ENCODE assay signal across 19 mouse cellular contexts in the genomic region with DNA sequence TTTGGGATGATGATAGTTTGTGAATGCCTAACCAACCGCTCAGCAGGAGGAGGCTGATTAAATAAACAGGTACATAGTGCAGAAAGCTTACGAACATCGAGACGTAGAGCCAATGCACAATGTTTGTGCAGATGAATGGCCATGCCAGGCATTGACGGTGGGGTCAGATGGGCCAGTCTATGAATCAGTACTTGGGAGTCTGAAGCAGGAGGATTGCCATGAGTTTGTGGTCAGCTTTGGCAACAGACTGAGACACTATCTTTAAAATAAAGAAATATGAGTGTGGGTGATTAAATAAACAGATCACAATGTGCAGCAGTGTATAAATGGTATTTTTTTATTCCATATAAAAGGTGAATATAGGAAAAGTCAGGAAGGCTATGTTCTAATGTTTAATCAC.
DNase-seq lines count a peak whose midpoint lies in the region; ATAC-seq and TF ChIP-seq lines count a peak whose summit lies in the region.
"Had no signal": no experiment of that assay in that cellular context is flagged by ENCODE, and none has a peak within 500 bp of the region (broad histone marks: within the 10 kb centered on the region; RNA-seq: fewer than 3 reads in every experiment).

No protein-coding gene starts in this region.

- peaks cover 21% of the 10 kb centered on the region for H3K4me1 ChIP-seq in hindbrain, embryonic 15.5 days (replicated peaks)
- H3K4me1 ChIP-seq in hindbrain, postnatal 0 days (ENCODE audit: insufficient read depth, low read length) = no peaks in the 10 kb centered on the region
- peaks cover 4% of the 10 kb centered on the region for H3K4me1 ChIP-seq in midbrain, embryonic 11.5 days (ENCODE audit: control insufficient read depth, insufficient read depth, low read length)
- H3K4me1 ChIP-seq in midbrain, embryonic 10.5 days = peaks cover 27% of the 10 kb centered on the region
- H3K4me1 ChIP-seq in intestine, embryonic 16.5 days (ENCODE audit: control insufficient read depth, insufficient read depth, low read length) = peaks cover 12% of the 10 kb centered on the region

- H3K4me2 ChIP-seq in hindbrain, embryonic 15.5 days = no peak overlapping the region
- no peak overlapping the region for H3K4me2 ChIP-seq in hindbrain, postnatal 0 days (ENCODE audit: low read depth, low read length)
- H3K4me2 ChIP-seq in midbrain, embryonic 11.5 days = no peak overlapping the region
- H3K4me2 ChIP-seq in myocyte (ENCODE audit: low read depth) = peak overlapping the region; percentile 50
- no peak overlapping the region for H3K4me2 ChIP-seq in intestine, embryonic 16.5 days (ENCODE audit: low read depth, low read length)

- no peak for TF ChIP-seq POLR2A in myocyte (IDR thresholded peaks at IDR 0.05; ENCODE audit: insufficient read length, low read depth)

- ATAC-seq in hindbrain, embryonic 15.5 days (ENCODE audit: low FRiP score, low read depth) = no peak
- no peak for ATAC-seq in hindbrain, postnatal 0 days
- ATAC-seq in midbrain, embryonic 11.5 days (ENCODE audit: low FRiP score) = no peak
- ATAC-seq in intestine, embryonic 16.5 days = no peak
- ATAC-seq: inflammation-experienced regulatory T-cells, adult 6 months had no signal

- no peak for TF ChIP-seq CTCF in hindbrain, postnatal 0 days (IDR thresholded peaks at IDR 0.05; ENCODE audit: low read depth)

- H3K36me3 ChIP-seq in hindbrain, embryonic 15.5 days = no peaks in the 10 kb centered on the region
- no peaks in the 10 kb centered on the region for H3K36me3 ChIP-seq in hindbrain, postnatal 0 days (ENCODE audit: insufficient read depth, low read length)
- no peaks in the 10 kb centered on the region for H3K36me3 ChIP-seq in midbrain, embryonic 11.5 days (ENCODE audit: control insufficient read depth, insufficient read depth, low read length)
- H3K36me3 ChIP-seq in midbrain, embryonic 10.5 days = no peaks in the 10 kb centered on the region
- no peaks in the 10 kb centered on the region for H3K36me3 ChIP-seq in myocyte (ENCODE audit: control insufficient read depth, insufficient read depth)
- no peaks in the 10 kb centered on the region for H3K36me3 ChIP-seq in intestine, embryonic 16.5 days (ENCODE audit: control insufficient read depth, insufficient read depth, low read length)
- H3K36me3 ChIP-seq: embryonic facial prominence, embryonic 10.5 days; forebrain, embryonic 10.5 days; hindbrain, embryonic 10.5 days had no signal

- H3K79me2 ChIP-seq in myocyte (ENCODE audit: control insufficient read depth, insufficient read depth) = no peaks in the 10 kb centered on the region

- H3K9me3 ChIP-seq in hindbrain, embryonic 15.5 days = no peaks in the 10 kb centered on the region
- no peaks in the 10 kb centered on the region for H3K9me3 ChIP-seq in hindbrain, postnatal 0 days (ENCODE audit: low read length)
- no peaks in the 10 kb centered on the region for H3K9me3 ChIP-seq in midbrain, embryonic 11.5 days (ENCODE audit: control insufficient read depth, low read length)
- H3K9me3 ChIP-seq in midbrain, embryonic 10.5 days (replicated peaks) = no peaks in the 10 kb centered on the region
- H3K9me3 ChIP-seq in intestine, embryonic 16.5 days (ENCODE audit: control insufficient read depth, low read length) = no peaks in the 10 kb centered on the region
- H3K9me3 ChIP-seq: embryonic facial prominence, embryonic 10.5 days; forebrain, embryonic 10.5 days; hindbrain, embryonic 10.5 days had no signal

- DNase-seq in hindbrain, postnatal 0 days (ENCODE audit: low spot score) = no peak
- DNase-seq in midbrain, embryonic 11.5 days (ENCODE audit: low spot score, missing footprints) = peak; percentile 65
- no peak for DNase-seq in midbrain, embryonic 10.5 days (ENCODE audit: low spot score)
- DNase-seq in Muller cell, postnatal 12 days (ENCODE audit: inconsistent ontology term) = peak; percentile 39
- DNase-seq in spleen, postnatal 14 days (ENCODE audit: low spot score in 2 of 2) = no peak
- DNase-seq: adrenal gland, adult 2 months; adrenal gland, postnatal 25 days; B cell, adult 2 months; cerebellum, adult 18-20 months; cerebellum, adult 9-11 months; gastrocnemius, adult 2 months; gastrocnemius, postnatal 25 days had no signal

- H3K9ac ChIP-seq in hindbrain, embryonic 15.5 days = no peak overlapping the region
- H3K9ac ChIP-seq in hindbrain, postnatal 0 days (replicated peaks; ENCODE audit: low read length) = no peak overlapping the region
- no peak overlapping the region for H3K9ac ChIP-seq in midbrain, embryonic 11.5 days (ENCODE audit: low read length)
- H3K9ac ChIP-seq in intestine, embryonic 16.5 days (ENCODE audit: low read depth, low read length) = no peak overlapping the region

- H3K4me3 ChIP-seq in hindbrain, embryonic 15.5 days = no peak overlapping the region
- H3K4me3 ChIP-seq in hindbrain, postnatal 0 days (ENCODE audit: low read length) = no peak overlapping the region
- H3K4me3 ChIP-seq in midbrain, embryonic 11.5 days (ENCODE audit: low read depth, low read length) = no peak overlapping the region
- H3K4me3 ChIP-seq in midbrain, embryonic 10.5 days = no peak overlapping the region
- H3K4me3 ChIP-seq in myocyte = no peak overlapping the region
- H3K4me3 ChIP-seq in intestine, embryonic 16.5 days (ENCODE audit: low read length) = no peak overlapping the region
- H3K4me3 ChIP-seq: embryonic facial prominence, embryonic 10.5 days; forebrain, embryonic 10.5 days; gastrocnemius, adult 2 months; hindbrain, embryonic 10.5 days had no signal

- 0 out of 2 replicates have a peak overlapping the region, but pooled peaks have one; percentile 63 for H3K27ac ChIP-seq in hindbrain, embryonic 15.5 days (replicated peaks)
- no peak overlapping the region for H3K27ac ChIP-seq in hindbrain, postnatal 0 days
- no peak overlapping the region for H3K27ac ChIP-seq in midbrain, embryonic 11.5 days (ENCODE audit: low read depth, low read length)
- no peak overlapping the region for H3K27ac ChIP-seq in midbrain, embryonic 10.5 days (replicated peaks)
- no peak overlapping the region for H3K27ac ChIP-seq in intestine, embryonic 16.5 days (ENCODE audit: low read length)
- H3K27ac ChIP-seq: embryonic facial prominence, embryonic 10.5 days had no signal

- H3ac ChIP-seq in myocyte (ENCODE audit: control insufficient read depth, insufficient read length) = no peak overlapping the region

- WGBS in hindbrain, embryonic 15.5 days = 65% methylated on average over 5 of the region's 5 CpGs
- 71% methylated on average over 5 of the region's 5 CpGs for WGBS in hindbrain, postnatal 0 days
- WGBS in midbrain, embryonic 11.5 days = 90% methylated on average over 5 of the region's 5 CpGs
- 90% methylated on average over 5 of the region's 5 CpGs for WGBS in midbrain, embryonic 10.5 days
- WGBS in intestine, embryonic 16.5 days = 85% methylated on average over 5 of the region's 5 CpGs

- H3K27me3 ChIP-seq in hindbrain, embryonic 15.5 days = no peaks in the 10 kb centered on the region
- H3K27me3 ChIP-seq in hindbrain, postnatal 0 days (ENCODE audit: insufficient read depth, low read length) = no peaks in the 10 kb centered on the region
- H3K27me3 ChIP-seq in midbrain, embryonic 11.5 days (ENCODE audit: control insufficient read depth, insufficient read depth, low read length) = no peaks in the 10 kb centered on the region
- no peaks in the 10 kb centered on the region for H3K27me3 ChIP-seq in midbrain, embryonic 10.5 days (ENCODE audit: low read depth, poor library complexity, severe bottlenecking)
- H3K27me3 ChIP-seq in myocyte (ENCODE audit: control insufficient read depth, insufficient read depth, insufficient read length) = no peaks in the 10 kb centered on the region
- H3K27me3 ChIP-seq in intestine, embryonic 16.5 days (replicated peaks; ENCODE audit: control insufficient read depth, insufficient read depth, low read length) = no peaks in the 10 kb centered on the region

TF ChIP-seq in myocyte, 11 proteins besides CTCF, POLR2A, EP300 and RAD21:
- no peak for TF ChIP-seq MAX (IDR thresholded peaks at IDR 0.05; ENCODE audit: low read depth)
- TF ChIP-seq POLR2AphosphoS2 (IDR thresholded peaks at IDR 0.05; ENCODE audit: insufficient read length, low read depth) = no peak
- TF ChIP-seq CEBPB (IDR thresholded peaks at IDR 0.05; ENCODE audit: insufficient read depth, poor library complexity, severe bottlenecking) = no peak
- TF ChIP-seq E2F4 (IDR thresholded peaks at IDR 0.05; ENCODE audit: insufficient read depth) = no peak
- no peak for TF ChIP-seq TCF12 (IDR thresholded peaks at IDR 0.05; ENCODE audit: insufficient read depth, poor library complexity, severe bottlenecking)
- no peak for TF ChIP-seq REST (IDR thresholded peaks at IDR 0.05; ENCODE audit: insufficient read depth, insufficient read length)
- TF ChIP-seq USF1 (IDR thresholded peaks at IDR 0.05; ENCODE audit: low read depth) = no peak
- TF ChIP-seq MYOD1 (IDR thresholded peaks at IDR 0.05; ENCODE audit: control insufficient read depth in 1 of 3, insufficient read length in 2 of 3, low read depth in 2 of 3) = no peak
- TF ChIP-seq SRF (IDR thresholded peaks at IDR 0.05; ENCODE audit: control insufficient read depth, insufficient read length, low read depth) = no peak
- TF ChIP-seq TCF3 (IDR thresholded peaks at IDR 0.05; ENCODE audit: insufficient read length, low read depth) = no peak
- TF ChIP-seq MYOG (IDR thresholded peaks at IDR 0.05; ENCODE audit: control insufficient read depth in 1 of 3, insufficient read depth in 1 of 3, insufficient read length in 2 of 3, low read depth in 2 of 3) = no peak

Comparison
In these comparisons a context has a peak if more than half of its experiments do, and no peak if none do; other contexts are left out.
1. DNase-seq: peak in midbrain, embryonic 11.5 days (single experiment) and Muller cell, postnatal 12 days (single experiment); none in hindbrain, postnatal 0 days (single experiment), midbrain, embryonic 10.5 days (single experiment) and spleen, postnatal 14 days (0 of 2).